9 mouse cellular contexts compared by ENCODE assay signal in the genomic region with DNA sequence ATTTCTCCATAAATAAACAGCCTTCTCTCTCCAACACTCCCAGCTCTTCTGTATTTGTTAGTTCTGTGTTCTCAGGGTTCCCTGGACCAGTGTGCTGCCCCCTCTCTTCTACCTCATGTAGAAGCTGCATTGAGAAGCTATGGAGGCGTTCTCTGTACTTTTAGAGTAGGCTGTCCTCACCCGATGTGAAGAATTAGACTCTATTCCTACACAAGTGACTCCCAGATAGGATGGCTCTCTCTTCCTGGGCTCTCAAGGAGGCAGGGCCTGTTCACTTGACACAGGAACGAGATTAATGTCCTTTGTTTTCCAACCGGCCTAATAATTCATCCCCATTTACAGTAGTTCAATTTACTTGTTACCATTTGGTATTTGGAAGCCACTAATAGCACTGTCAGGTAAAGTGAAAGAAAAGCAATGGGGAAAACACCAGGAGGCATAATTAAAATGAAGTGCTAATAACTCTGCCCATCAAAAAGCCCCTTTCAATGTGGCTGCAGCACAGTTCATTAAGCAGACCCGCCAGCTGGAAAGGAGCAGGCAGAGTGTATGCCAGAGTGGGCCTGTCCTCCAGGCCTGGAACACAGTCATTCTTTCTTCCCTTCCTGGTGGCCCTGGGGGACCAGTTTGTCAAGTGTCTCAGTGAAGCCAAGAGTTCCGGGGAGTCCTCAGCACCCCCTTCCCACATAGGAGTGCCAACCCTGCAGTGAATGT.
DNase-seq lines count a peak whose midpoint lies in the region; ATAC-seq and TF ChIP-seq lines count a peak whose summit lies in the region.
"Had no signal": no experiment of that assay in that cellular context is flagged by ENCODE, and none has a peak within 500 bp of the region (broad histone marks: within the 10 kb centered on the region; RNA-seq: fewer than 3 reads in every experiment).

No protein-coding gene starts in this region.

- no peak overlapping the region for H3K9ac ChIP-seq in forebrain, embryonic 12.5 days
- H3K9ac ChIP-seq in stomach, postnatal 0 days (ENCODE audit: low read length), result no peak overlapping the region
- H3K9ac ChIP-seq: midbrain, embryonic 12.5 days had no signal

- 30% methylated on average over 6 of the region's 6 CpGs for WGBS in forebrain, embryonic 12.5 days
- WGBS in stomach, postnatal 0 days, result 67% methylated on average over 6 of the region's 6 CpGs

- no peak overlapping the region for H3K4me3 ChIP-seq in forebrain, embryonic 12.5 days (replicated peaks)
- no peak overlapping the region for H3K4me3 ChIP-seq in stomach, postnatal 0 days (ENCODE audit: low read depth, low read length)
- H3K4me3 ChIP-seq: midbrain, embryonic 12.5 days had no signal

- intact Hi-C loops in heart, postnatal 14 days (cut with DNase I), result no loop called here
- intact Hi-C loops in left cerebral cortex, postnatal 25 days (cut with DNase I), result no loop called here

- no peaks in the 10 kb centered on the region for H3K36me3 ChIP-seq in forebrain, embryonic 12.5 days (replicated peaks)
- H3K36me3 ChIP-seq in stomach, postnatal 0 days (ENCODE audit: control insufficient read depth, insufficient read depth, low read length), result no peaks in the 10 kb centered on the region
- H3K36me3 ChIP-seq: midbrain, embryonic 12.5 days had no signal

- H3K9me3 ChIP-seq in forebrain, embryonic 12.5 days, result no peaks in the 10 kb centered on the region
- H3K9me3 ChIP-seq in stomach, postnatal 0 days (ENCODE audit: control insufficient read depth, low read length), result no peaks in the 10 kb centered on the region
- H3K9me3 ChIP-seq: midbrain, embryonic 12.5 days had no signal

- TF ChIP-seq CTCF in stomach, postnatal 0 days (IDR thresholded peaks at IDR 0.05; ENCODE audit: low read depth), result no peak

- no peak overlapping the region for H3K4me2 ChIP-seq in forebrain, embryonic 12.5 days
- H3K4me2 ChIP-seq in stomach, postnatal 0 days (replicated peaks; ENCODE audit: low read depth), result no peak overlapping the region
- H3K4me2 ChIP-seq: midbrain, embryonic 12.5 days had no signal

- H3K4me1 ChIP-seq in forebrain, embryonic 12.5 days, result peaks cover 13% of the 10 kb centered on the region
- H3K4me1 ChIP-seq in stomach, postnatal 0 days (replicated peaks; ENCODE audit: control insufficient read depth, insufficient read depth), result no peaks in the 10 kb centered on the region

- peak; percentile 76; the same call in 1 of the 2 replicates for ATAC-seq in forebrain, embryonic 12.5 days (ENCODE audit: low FRiP score)
- ATAC-seq in stomach, postnatal 0 days (ENCODE audit: low FRiP score, low TSS enrichment), result no peak
- ATAC-seq: Patski had no signal

- peak overlapping the region; percentile 31; the same call in 1 of the 2 replicates for H3K27ac ChIP-seq in forebrain, embryonic 12.5 days
- H3K27ac ChIP-seq in stomach, postnatal 0 days (replicated peaks), result no peak overlapping the region
- H3K27ac ChIP-seq: midbrain, embryonic 12.5 days had no signal

- peaks cover 18% of the 10 kb centered on the region for H3K27me3 ChIP-seq in forebrain, embryonic 12.5 days
- H3K27me3 ChIP-seq in stomach, postnatal 0 days (ENCODE audit: control insufficient read depth, insufficient read depth, low read length), result no peaks in the 10 kb centered on the region
- H3K27me3 ChIP-seq: midbrain, embryonic 12.5 days had no signal

- TF ChIP-seq EP300 in stomach, postnatal 0 days (optimal IDR thresholded peaks at IDR 0.05), result no peak

- peak; percentile 2 to 24 for DNase-seq in layer of hippocampus, adult 18-20 months (ENCODE audit: low spot score in 2 of 2)
- DNase-seq in layer of hippocampus, postnatal 25 days (ENCODE audit: extremely low spot score in 1 of 2, low spot score in 1 of 2), result no peak
- peak; percentile 30 to 41 for DNase-seq in heart, postnatal 14 days
- DNase-seq in left cerebral cortex, postnatal 25 days (ENCODE audit: low spot score in 2 of 2), result peak; percentile 17 to 40
- no peak for DNase-seq in stomach, postnatal 0 days (ENCODE audit: low spot score)
- no peak for DNase-seq in urinary bladder, postnatal 4 days (ENCODE audit: low spot score in 2 of 2)

Comparison
In these comparisons a context has a peak if more than half of its experiments do, and no peak if none do; other contexts are left out.
1. DNase-seq: peak in layer of hippocampus, adult 18-20 months (2 of 2), heart, postnatal 14 days (2 of 2) and left cerebral cortex, postnatal 25 days (2 of 2); none in layer of hippocampus, postnatal 25 days (0 of 2), stomach, postnatal 0 days (single experiment) and urinary bladder, postnatal 4 days (0 of 2).